Mouse (Mus musculus) gastrocnemius, postnatal 25 days (tissue): ENCODE measurements at regions not wholly inside any gene's neighbourhood (a gene's known extent, or its start where the extent isn't known, plus 50 kb on each side); places are given as distances from the start of the nearest gene placed in this dataset.
"Not testable (repeated sequence)": the region's sequence is repeated elsewhere in the genome, so short reads cannot be mapped to it uniquely, and the experiment has no call there.

ENCODE experiments used
- DNase-seq: peaks from one replicate; pipeline ENCODE4 v3.0.0; 2022

GRCm38 (mm10) chr17:9278046-9278445, 143.8 kb upstream of the Gm17728 start:
- DNase-seq = not testable (repeated sequence)

GRCm38 (mm10) chr17:9279481-9279880, 142.4 kb upstream of the Gm17728 start:
- no peak for DNase-seq

GRCm38 (mm10) chr17:9281891-9282290, 140.0 kb upstream of the Gm17728 start:
- DNase-seq = no peak

DNA sequence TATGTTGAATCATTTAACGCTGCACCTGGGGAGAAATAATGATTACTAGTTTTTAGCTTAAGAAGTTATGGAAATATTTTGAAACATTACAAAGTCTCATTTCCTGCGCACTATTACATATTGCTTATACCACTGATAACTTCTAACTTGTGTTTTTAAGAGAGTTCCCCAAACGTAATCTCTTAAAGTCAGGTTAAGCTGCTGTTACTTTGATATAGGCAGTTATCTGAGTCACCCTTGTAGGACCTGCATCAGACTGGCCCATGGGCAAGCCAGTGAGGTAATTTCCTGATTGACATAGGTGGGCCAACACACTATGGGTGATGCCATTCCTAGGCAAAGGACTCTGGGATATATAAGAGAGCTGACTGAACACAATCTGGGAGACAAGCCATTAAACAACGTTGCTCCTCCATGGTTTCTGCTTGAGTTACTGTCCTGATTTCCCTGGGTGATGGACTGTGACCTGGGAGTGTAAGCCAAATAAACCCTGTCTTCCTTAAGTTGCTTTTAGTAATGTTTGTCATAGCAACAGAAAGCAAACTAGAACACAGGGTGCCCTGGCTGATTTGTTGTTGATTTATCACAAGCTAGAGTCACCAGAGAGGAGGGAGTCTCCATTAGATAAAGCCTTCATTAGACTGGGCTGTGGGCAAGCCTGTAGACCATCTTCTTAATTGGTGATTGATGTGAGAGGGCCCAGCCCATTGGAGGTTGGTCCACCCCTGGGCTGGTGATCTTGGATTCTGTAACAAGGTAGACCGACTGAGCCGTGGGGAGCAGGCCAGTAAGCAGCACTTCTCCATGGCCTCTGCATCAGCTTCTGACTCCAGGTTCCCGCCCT, 139.3 kb upstream of the Gm17728 start:
- DNase-seq = no peak

GRCm38 (mm10) chr17:9286431-9286830, 135.4 kb upstream of the Gm17728 start:
- DNase-seq = no peak

- DNase-seq = no peak
Observed at GRCm38 (mm10) chr17:9286834-9287233, 135.0 kb upstream of the Gm17728 start.

DNA sequence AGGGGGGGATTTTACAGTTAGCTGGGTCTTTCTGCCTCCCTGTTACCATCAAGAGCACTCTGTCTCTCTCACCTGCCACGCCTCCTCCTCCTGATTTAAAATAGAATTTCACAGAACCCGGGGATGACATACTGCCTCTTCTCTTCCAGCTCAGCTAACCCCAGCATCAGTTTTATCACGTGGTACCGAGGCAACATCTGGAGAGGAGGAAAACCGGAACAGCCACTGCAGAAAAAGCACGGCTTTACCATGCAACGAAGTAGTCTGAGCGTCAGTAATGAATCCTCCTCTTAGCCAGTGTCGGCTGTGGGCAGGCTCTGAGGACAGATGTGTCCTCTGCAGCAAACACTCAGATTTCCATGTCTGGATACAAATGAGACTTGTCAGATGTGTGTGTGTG, 134.2 kb upstream of the Gm17728 start:
- DNase-seq = no peak

DNA sequence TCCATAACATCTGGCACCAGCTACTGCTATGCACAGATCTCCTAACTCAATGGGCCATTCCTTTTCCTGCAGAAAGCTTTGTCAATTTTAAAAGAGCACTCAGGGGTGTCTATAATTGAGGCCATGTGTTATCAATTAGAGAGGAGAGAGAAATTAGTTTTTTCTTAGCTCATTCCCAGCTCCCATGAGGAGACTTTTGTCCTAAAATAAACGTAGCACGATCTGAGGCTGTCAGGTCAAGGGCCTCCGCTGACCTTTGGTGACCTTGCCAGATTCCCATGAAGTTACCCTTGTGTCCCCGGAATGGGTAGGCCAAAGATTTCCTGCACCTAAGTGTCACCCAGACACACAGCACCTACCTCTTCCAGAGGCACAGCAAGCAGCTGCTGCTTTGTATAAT, 130.3 kb upstream of the Gm17728 start:
- DNase-seq = no peak

GRCm38 (mm10) chr17:9292296-9292695, 129.6 kb upstream of the Gm17728 start:
- DNase-seq = no peak

DNA sequence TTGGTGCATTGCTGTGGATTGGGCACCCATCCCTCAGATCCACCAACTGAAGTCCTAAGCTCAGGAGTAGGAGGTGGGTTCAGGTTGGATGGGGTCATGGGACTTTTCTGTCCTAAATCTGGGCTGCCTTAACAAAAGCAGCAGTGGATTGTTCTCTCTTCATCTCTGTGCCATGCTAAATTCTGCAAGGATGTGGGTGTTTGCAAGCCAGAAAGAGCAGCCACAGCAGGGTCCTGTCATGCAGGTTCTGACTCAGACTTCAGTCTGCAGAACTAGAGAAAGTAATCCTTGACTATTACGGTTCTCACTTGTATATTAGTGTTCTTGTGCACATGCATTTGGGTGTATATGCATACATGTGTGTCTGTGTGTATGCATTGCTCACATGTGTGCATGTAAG, 125.5 kb upstream of the Gm17728 start:
- DNase-seq = no peak

DNA sequence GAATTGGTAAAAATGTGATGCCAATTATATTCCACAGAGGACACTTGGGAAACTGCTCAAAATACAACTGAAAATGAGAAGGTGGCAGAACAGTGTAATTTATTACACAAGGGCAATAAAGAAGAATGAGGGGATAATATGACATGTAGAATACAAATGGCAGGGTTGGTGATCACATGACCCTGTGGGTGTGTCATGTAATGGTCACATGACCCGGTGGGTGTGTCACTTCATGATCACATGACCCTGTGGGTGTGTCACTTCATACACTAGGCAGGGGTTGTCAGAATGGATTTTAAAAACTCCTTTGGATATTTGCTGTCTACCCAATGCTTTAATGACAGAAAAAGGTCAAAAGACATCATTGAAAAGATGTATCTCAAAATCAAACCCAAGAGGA, 123.6 kb upstream of the Gm17728 start:
- no peak for DNase-seq

GRCm38 (mm10) chr17:9301101-9301501, 120.8 kb upstream of the Gm17728 start:
- DNase-seq = no peak

DNA sequence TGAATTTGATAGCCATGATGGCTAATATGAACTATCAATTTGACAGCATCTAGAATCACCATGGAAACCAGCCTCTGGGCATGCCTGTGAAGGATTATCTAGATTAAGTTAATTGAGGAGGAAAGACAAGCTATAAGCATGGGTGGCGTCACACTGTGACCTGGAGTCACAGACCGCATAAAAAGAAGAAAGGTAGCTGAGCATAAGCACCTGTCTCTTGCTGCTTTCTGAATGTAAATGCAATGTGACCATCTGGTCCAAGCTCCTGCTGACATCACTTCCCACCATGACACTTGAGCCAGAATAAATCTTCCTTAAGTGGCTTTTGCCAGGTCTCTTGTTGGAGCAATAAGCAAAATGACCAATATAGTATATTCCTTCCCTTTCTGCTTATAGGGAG, 113.4 kb upstream of the Gm17728 start:
- DNase-seq = no peak

DNA sequence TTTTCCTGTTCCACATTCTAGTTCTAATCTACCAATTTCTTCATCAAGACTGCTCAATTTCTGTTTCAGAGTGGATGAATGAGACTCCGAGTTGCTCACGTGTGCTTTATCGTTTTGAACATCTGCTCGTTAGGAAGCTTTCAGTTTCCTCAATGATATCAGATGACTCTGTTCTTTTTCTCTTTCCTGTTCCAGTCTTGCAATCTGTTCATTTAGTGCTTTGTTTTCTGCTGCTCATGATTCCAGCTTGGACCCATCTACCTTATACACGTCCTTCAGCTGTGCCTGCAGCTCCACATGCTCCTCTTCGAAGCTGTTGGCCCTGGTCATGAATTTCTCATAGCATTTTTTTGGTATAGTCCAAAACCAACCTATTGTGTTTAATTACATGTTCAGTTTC, 99.1 kb upstream of the Gm17728 start:
- no peak for DNase-seq

DNA sequence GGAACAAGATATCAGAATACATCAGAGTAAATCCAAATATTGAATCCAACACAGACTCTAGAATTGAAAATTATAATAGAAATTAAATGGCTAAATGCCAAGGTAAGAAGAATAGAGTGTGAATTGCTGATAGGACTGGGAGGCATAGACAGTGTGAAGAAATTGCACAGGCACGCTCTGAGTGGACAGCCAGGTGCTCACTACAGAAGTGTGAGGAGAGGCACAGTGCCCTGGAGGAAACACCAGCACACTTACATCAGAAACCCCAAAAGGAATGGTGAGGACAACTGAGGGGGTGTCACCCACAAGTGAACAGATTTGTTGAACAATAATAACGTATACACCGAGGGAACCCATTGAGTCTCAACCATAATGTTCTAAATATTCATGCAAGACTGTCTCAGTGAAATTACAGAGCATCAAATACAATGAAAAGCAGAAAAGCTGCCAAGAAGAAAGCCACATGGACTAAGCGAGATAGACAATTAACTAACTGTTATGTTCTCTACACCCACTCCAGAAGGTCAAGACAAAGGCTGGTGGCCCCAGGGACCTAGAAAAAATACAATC, 92.9 kb upstream of the Gm17728 start:
- DNase-seq = no peak

DNA sequence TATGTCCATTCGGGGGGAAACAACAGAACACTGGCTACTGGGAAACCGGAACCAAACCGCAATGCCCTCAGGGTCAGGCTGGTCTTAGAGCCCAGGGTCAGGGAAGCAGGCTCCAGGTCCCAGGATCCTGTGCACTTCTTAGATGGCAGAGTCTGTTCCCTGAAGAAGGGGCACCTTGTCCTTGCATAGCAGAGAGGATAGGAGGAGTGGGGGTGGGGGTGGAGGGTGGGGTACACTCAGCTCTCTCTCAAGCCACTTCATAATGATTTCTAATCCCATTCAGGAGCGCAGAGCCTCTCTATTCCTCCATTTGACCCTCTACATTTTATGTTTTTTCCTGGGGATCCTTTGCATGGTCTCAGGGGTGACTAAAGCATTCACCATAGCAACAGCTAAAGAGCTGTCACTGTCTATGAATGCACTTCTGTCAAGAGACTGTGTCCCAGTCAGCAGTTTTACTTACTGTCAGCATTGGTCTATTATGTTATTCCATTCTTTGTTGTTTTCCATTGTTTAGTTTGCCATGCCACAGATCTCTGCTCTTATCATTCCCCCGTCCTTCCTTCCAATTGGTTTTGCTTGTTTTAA, 64.2 kb upstream of the Gm17728 start:
- no peak for DNase-seq
